Mouse (Mus musculus) urinary bladder, postnatal 36 days (tissue): ENCODE measurements at regions not wholly inside any gene's neighbourhood (a gene's known extent, or its start where the extent isn't known, plus 50 kb on each side); places are given as distances from the start of the nearest gene placed in this dataset.

ENCODE experiments used
- DNase-seq, 2 experiments: peaks; one replicate each; pipeline ENCODE4 v3.0.0; 2022; ENCODE audit warnings: low spot score in 2 of 2, mixed read lengths in 1 of 2

DNA sequence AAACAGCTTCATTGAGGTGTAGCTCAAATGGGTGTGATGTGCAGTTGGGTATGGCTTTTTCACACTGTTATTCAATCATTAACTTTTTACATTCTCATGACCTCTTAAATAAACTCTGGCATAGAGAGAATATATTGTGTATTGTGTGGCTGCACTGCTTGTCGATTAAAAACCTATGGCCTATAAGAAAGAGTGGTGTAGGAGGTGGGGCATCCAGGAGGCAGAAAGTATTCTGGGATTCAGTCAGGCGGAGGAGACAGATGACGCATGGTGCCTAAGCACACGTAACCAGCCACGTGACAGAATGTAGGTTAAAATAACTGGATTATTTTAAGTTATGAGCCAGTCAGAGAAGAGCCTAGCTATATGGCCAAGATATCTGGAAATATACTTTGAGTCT is 78.2 kb upstream of the Slc16a7 start:
- no peak for DNase-seq

DNA sequence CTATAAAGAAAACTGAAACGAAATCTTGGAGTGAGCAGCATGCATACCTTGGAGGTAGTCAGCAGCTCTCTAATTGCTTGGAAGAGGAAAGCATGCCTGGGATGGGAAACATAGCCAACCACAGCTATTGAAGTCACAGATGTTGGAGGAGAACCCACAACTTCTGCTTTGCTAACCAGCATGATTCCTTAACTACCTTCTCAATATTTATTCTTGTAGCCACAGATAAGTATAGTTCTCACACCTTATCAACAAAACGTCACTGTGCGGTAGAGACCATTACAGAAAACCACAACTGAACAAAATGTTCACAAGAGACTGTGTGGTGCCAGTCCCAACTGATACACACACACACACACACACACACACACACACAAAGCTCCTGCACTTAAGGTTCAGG is 99.1 kb upstream of the Slc16a7 start:
- no peak for DNase-seq

DNA sequence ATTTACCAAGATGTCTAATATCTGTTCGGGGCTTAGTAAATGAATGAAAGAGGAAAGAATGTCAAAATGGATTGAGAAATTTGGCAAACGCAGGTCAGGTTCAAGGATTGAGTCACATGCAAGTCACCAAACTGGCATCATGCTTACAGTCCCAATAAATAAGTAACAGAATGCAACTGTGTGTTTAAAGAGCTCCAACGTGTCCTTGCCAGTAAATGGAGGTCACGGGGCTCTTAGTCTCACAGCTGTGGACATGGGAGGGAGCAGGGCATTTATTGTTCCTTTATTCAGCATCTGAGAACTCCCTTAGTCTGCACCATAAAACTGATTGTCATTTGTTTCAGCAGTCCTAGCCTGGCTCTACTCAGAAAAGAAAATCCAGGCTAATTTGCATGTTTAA is 101.1 kb upstream of the Slc16a7 start:
- DNase-seq: no peak

DNA sequence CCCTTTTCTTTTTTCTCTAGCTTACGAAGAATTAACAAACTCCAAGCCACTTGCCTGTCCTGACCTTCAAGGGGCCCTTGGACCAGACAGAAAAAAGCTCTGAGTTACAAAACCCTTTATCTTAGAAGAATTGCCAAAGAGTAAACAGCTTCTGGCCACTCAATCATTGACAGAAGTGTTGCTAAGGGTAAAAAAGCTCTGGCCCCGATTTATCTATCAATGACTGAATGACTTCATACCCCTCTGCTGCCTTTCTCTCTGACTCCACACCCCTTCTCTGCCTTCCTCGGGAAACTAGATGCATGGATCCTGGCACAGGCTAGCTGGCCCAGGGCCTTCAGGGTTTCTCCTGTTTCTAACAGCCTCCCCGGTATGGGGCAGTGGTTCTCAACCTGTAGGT is 105.2 kb upstream of the Slc16a7 start:
- DNase-seq: no peak

DNA sequence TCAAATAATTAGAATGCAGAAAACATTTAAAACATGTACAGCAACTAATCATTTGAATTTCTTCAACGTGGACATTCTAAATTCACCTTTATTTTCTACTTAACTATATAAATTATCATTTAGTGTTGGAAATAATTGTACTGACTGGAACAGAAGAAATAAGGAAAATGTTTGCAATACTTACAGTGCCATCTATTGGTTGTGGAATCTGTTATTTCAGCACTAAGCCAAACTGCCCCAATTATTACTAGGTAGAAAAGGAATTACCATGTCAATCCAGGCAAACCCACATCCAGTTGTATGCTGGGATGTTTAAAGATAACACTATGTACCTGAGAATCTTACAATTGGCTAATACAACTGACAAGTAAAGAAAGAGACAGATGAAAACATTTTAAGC is 109.1 kb upstream of the Slc16a7 start:
- DNase-seq: no peak

DNA sequence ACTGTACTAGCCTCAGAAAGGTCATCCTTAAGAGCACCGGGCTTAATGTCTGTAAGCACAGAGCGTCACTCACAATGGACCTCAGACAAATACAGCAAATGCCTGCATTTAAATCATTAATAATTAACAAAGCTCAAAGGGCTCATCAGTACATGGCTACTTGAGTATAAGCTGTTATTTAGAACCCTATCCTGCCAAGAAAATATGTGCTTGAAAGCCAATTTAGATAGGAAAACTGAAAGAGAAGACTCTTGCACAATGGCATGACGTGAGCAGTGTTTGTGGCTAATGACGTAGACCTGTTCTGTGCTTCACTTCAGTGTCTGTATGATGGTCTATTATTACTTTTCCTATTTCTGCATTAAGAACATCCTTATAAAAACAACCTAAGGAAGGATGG is 111.1 kb upstream of the Slc16a7 start:
- DNase-seq: no peak

DNA sequence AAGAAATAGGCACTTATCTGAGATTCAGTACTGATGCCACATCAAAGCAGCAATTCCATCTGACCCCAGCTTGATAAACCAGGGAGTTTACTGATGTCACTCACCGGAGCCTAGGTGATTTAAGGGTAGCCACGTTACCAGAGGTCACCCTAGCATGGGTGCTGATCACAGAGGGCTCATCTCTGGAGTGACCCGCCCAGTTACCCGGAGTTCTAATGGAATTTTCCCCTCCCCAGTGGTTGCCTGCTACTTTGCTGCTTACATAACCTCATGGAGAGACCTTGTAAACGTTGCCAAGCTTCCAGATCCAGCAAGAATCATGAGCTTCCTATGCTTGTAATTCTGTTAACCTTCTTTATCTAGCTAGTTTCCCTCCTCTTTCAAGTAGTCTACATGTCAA is 125.8 kb upstream of the Slc16a7 start:
- DNase-seq: no peak

DNA sequence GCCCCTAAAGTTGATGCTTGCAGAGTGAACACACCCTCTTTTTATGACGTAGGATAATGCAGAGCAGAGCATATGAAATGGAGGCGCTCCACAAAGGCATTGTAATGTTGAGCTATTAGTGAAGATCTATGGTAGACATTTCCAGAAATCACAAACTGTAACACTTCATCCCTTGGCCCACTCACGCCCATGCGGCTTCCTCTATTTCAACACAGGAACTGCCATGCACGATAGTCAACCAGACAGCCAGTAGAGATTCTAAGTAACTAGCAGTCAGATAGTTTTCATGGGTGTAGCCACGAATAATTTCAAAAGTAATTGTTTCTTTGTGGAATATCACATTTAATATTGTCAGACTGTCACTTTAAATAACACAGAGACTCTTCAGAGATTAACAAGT is 141.6 kb upstream of the Slc16a7 start:
- no peak for DNase-seq

DNA sequence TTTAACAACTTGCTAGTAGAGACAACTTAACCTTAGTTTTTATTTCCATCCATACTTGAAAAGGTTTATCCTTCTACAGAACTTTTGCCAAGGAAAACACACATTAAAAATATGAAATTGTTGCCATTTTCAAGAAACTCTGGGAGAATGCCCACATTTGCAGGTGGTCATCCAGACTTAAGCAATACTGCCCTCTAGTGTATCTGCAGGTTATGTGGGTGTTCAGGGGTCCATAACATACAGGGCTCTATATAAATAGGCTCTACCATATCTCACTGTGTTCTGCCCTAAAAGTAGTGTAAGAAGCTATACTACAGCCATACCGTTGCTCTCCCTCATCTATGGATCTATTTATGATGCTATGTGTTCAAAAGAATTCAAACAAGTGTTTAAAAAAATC is 149.1 kb upstream of the Slc16a7 start:
- DNase-seq: no peak

DNA sequence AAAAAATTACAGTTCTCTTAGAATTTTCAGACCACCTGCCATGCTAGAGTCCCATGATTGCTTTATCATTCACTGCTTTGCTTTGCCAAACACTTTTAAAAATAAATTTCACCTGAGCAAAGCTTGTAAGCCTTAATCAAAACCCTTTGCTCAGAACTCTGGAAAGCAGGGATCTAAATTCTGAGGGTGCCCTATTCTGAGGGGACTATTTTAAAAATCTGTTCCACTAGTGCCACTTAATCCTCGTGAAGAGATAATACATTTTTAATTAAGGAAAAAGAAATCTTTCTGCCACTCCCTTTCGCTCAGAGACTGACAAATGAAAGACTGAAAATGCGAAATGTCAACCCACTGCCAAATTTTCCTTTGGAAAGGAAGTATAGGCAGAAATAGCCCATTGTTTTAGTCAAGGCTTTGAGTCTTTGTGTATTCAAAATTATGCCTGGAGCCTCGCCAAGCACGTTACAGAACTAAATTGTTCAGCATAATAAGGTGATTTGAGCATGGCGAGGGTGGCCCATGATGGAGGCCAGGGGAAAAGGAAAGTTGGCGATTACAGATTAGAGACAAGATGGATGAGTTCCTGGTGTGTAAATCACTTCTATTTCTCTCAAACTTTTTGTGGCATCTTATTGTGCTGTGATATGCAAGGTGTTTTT is 197.4 kb upstream of the Slc16a7 start:
- no peak for DNase-seq

DNA sequence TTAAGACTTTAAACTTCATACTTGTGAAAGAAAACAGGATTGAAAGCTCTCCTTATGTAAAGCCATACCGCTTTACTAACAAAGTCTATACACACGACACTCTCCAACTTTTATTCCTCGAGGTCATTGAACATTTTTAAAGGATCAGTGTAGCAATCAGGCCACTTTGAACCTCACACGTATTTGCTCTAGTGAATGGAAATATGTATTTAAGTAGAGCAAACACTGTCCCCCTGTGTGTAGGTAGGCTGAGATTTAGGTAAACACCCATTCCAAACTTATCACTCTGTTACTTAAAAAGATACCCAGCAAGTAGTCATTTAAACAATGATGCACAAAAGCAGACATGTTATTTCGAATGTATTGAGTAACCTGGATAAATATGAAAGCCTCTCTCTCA is 203.7 kb upstream of the Slc16a7 start:
- no peak for DNase-seq

DNA sequence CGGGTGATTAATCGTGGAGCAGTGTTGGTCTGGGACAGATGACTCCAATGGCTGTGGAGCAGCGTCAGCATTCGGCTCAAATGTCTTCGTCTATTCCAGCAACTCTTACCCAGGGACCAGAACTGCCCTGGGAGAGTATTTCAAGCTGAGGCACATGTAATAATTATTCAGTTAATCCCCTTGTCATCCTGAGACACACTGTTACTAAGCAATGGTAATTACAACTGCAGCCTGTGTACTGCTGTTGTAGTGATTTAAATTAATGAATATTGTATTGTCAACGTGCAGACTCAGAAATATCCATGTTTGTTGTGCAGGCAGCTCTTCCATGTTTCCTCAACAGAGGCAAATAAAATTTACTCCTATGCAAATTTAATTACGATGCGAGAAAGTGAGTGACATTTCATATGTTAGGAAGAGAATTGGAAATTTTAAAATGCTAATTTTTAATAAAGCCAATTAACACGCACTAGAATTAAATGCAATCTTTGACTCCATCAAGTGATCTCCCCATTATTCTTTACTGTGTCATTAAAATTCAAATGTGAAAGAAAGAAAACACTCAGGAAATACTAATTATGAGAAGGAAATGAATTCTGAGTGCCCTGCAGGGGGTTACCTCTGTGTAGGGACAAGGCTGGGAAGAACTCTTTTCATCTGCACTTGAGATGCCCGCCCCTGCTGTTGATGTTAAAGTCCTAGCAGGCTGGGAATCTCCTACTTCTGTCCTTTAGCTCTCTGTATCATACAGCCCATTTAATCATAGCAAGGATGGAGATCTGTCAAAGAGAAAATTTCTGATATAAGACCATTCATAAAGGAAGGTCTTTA is 218.7 kb upstream of the Slc16a7 start:
- no peak for DNase-seq

DNA sequence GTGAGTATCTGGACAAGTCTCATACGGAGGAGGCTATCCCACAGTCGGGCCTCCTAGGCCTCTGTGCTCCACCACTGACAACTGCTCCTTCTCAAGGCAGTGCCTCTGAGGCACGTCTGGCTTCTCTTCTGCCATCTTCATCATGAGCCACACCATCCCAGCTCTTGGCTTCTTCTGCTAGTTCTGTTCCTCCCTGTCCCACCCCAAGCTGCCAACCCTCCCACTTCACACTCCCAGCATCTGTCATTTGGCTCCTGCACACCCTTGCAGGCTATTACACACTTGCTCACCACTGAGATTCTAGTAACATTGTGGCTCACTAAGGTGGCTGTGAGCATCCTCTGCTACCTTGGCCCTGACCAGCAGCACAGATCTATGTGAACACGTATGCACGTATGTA is 221.1 kb upstream of the Slc16a7 start:
- DNase-seq: no peak

DNA sequence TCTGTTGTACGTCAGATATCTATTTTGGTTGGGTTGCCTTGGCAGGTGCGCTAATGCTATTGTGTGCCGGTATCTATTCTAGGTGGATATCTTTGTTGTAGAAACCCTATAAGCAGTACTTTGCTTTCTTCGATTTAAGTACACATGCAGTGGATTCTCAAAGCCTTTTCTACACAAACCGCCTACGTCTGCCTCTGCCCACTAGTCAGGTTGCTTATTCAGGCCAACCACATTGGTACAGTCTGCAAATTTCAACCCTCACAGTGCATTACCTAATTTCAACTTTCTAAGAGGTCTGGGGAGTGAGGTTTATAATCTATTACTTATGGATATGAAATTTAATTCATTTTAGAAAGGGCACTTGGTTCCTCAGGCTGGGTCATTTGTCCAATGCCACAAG is 223.5 kb upstream of the Slc16a7 start:
- no peak for DNase-seq

DNA sequence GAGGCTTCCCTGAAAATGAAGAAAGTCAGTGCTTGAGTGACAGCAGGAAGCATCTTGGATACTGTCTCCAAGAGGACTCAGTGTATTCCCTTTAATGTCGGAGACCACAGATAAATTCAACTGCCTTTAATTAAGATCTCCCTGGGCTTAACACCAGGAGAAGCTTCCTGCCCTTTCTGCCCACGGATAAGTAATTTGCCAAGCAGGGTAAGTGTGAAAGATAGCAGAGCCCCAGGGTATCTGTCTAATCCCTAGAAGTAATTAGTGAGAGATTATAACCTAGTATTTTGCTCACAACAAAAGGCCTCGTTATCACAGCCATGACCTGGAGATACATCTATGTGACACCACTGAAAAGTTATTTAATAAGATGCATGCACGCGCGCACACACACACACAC is 232.1 kb upstream of the Slc16a7 start:
- no peak for DNase-seq

DNA sequence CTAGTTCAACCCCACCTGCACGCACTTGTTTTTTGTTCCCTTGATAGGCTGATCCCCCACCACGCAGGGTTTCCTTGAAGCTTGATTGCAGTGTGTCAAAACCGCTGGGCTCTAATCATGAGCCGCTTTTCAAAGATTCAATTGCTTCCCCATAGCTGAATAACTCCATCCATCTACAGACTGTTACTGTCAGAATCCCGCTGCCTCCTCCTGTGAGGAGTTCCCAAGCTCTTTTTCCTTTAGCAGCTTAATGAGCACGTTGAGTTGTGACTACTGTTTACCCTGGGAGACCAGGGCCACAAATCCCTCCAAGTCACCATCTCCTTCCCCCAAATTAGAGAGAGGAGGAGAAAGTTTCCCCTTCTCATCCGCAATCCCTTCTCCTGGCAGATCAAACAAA is 234.6 kb upstream of the Slc16a7 start:
- no peak for DNase-seq

DNA sequence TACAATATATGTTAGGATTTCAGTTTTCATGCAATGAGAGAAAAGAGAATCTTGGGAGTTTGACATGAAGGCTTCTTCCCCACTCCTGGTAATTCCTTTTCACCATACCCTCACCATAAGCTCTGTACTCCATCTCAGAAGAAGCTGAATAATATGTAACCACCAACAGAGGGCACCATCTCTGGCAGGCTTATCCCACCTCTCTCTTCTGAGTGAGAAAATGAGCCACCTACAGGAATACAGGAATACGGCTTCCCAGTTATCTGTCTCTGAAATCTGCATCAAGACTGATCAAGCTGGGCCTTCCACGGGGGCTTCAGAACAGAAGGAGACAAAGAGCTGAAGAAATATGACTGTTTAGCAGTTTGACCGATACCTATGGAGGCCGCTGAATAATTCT is 278.6 kb upstream of the Slc16a7 start:
- DNase-seq: no peak

DNA sequence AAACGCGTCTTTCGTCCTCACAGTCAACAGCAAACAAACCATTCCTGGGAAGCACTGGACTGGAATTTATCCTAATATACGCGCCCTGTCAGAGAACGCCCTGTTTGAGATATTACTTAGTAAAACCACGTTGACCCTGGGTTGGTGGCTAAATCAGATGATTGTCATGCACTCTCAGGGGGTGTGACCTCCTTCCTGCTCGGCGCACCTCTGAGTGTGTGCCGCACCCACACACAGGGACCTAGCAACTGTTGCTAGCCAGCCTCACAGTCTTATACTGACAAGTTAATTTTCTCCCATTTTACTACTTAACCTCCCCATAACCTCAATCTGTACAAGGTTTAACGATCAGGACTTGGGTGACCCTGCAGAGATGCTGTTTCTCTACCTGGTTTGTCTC is 284.4 kb upstream of the Slc16a7 start:
- DNase-seq: no peak

DNA sequence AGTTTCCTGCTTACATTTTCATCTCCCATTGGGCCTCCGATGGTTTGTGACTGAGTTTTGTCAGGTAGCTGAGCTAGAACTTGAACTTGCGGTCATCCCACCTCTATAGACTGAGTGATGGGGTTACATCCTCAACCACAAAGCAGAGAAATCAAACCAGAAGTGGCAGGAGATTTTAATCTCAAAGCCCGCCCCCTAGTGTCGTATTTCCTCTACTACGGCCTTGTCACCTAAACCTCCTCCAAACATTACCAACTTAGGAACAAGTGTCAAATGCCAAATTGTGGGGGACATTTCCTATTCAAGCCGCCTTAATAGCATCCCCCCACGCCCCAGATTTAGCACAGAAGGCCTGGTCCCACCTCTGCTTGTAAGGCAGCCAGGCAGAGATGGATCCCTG is 286.3 kb upstream of the Lrig3 start:
- DNase-seq: no peak

DNA sequence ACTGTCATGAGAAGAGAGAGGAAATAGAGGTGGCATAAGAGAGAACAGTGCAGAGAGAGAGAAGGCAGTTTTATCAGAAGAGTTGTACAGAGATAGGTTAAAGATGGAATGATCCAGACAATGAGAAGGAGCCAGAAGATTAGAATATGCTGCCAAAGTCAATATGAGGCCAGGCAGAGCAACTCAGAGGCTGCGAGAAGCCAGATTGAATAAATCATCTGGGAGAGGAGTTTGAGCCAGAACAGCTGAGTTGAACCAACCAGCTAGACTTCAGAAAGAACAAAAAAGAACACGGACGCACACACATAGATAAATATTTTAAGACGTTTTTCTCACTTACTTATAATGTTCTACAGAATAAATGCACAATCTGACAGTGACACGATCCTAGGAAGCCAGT is 280.8 kb upstream of the Lrig3 start:
- DNase-seq: no peak

DNA sequence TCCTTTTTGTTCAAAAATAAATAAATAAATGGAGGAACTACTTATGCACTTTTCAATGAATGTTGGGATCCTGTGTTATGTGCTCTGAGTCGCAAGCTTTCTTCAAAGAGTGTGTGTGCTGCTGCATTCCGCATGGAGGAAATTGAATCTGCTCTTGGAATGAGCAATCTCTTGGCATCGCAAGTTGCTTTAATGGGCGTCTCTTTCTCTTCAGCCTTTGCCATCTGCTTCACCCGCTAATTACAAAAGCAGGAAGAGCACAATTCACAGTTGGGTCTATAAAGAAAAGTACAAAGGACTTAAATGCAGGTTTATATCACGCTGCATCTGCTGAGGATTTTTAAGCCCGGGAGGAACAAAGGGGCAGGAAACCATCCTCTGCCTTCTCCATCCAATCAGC is 272.5 kb upstream of the Lrig3 start:
- no peak for DNase-seq

DNA sequence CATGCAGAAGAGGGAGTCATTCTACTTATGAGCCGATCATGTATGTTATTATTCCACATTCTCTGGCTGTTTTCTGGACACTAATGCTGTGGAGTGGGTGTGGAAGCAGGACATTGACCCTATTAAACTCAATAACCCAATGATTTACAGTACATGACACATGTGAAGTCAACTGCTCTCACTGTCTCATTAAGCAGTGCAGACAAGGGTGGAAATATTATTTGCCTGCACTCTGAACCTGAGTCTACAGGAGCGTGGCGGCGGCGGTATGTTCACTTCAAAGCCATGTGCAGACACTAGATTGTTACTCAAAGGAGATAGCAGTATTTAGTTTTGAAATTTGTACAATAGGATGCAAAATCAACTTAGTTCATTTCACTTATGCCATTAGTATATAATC is 269.8 kb upstream of the Lrig3 start:
- no peak for DNase-seq

DNA sequence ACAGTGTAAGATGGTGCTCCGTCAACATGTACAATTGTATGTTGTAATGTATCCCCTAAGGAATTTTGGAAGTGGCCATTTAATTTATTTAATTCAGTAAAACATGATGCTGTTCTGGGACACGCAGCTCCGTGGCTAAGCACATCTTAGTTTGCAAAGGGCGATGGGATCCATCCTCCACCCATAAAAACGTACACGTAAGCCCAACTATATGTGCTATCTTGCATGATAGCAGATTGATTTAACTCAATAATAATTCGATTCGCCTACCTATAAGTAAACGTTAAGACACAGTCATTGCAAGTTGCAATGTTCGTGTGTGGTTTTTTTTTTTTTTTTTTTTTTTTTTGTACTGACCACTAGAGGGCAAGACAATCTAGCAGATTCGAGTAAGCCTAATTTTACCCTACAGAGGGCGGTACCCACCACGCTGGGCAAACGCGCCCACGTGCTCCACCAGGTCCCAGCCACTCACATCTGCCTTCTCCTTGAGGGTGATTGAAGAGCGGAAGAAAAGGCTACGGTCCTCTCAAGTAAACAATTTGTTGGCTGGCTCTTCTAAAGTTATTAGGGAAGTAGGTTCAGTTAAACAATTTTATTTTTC is 240.8 kb upstream of the Lrig3 start:
- peak; percentile 29 to 57 for DNase-seq
